Mouse (Mus musculus) midbrain, postnatal 0 days (tissue): ENCODE results near the gene Vwa2. TPM values are rescaled to one million over a fixed set of nuclear protein-coding genes. Genes with fewer than 3 reads are reported as not detected.

Experiments
- ATAC-seq: fragments of 200-750 bp; cut with Nextera tagmentation; 2 replicates; pipeline ENCODE4 v1.8.0; 2017; ENCODE audit warnings: moderate number of reproducible peaks, mild to moderate bottlenecking, moderate TSS enrichment, moderate library complexity; ENCODE audit not compliant: low FRiP score
- DNase-seq: peaks from one replicate; pipeline ENCODE4 v3.0.0-alpha.2; 2015; ENCODE audit warnings: low spot score
- H3K27ac ChIP-seq: fragments of 300-500 bp; sonication (generic); 2 replicates; pipeline ENCODE4 v1.5.1; 2014; ENCODE audit warnings: low read depth, mild to moderate bottlenecking, low read length, mixed read lengths
- H3K27me3 ChIP-seq: fragments of 300-500 bp; sonication (generic); 2 replicates; pipeline ENCODE4 v1.6.1; 2014; ENCODE audit warnings: low read length, control low read depth, mixed read lengths; ENCODE audit not compliant: insufficient read depth
- H3K36me3 ChIP-seq: fragments of 300-500 bp; sonication (generic); 2 replicates; pipeline ENCODE4 v1.6.1; 2014; ENCODE audit warnings: low read length, control low read depth, mixed read lengths; ENCODE audit not compliant: insufficient read depth
- H3K4me1 ChIP-seq: fragments of 300-500 bp; sonication (generic); 2 replicates; pipeline ENCODE4 v1.6.1; 2014; ENCODE audit warnings: mild to moderate bottlenecking, control low read depth, antibody characterized with exemption, low read length, mixed read lengths; ENCODE audit not compliant: insufficient read depth
- H3K4me2 ChIP-seq: fragments of 300-500 bp; sonication (generic); 2 replicates; pipeline ENCODE4 v1.6.1; 2014; ENCODE audit warnings: low read depth, mild to moderate bottlenecking, low read length, mixed read lengths; ENCODE audit not compliant: poor library complexity, severe bottlenecking
- H3K4me3 ChIP-seq: fragments of 300-500 bp; sonication (generic); 2 replicates; pipeline ENCODE4 v1.5.1; 2014; ENCODE audit warnings: low read depth, mild to moderate bottlenecking, low read length, moderate library complexity
- H3K9ac ChIP-seq: fragments of 300-500 bp; sonication (generic); replicated peaks from 2 replicates; pipeline ENCODE4 v1.6.1; 2014; ENCODE audit warnings: mild to moderate bottlenecking, low read length, moderate library complexity, mixed read lengths; ENCODE audit not compliant: poor library complexity, severe bottlenecking
- H3K9me3 ChIP-seq: fragments of 300-500 bp; sonication (generic); 2 replicates; pipeline ENCODE4 v1.6.1; 2016; ENCODE audit warnings: low read length, control low read depth
- CTCF ChIP-seq: IDR thresholded peaks from 2 replicates; pipeline ENCODE4 v1.5.1; 2016; ENCODE audit warnings: antibody characterized with exemption, mild to moderate bottlenecking
- WGBS: fragments of 180-500 bp; shearing (Covaris S2); extraction: QIAGEN DNeasy Blood & Tissue Kit; methylation state at CpG from one replicate; pipeline ENCODE4 v1.1.7; 2014; 5-methylcytosine and 5-hydroxymethylcytosine counted together
- polyA plus RNA-seq: library from polyadenylated mRNA; unstranded; fragments of >200 nt; fragmentation: Nextera tagmentation; extraction: Ambion mirVana; gene quantifications from 2 replicates; pipeline ENCODE4 v1.2.1, GENCODE M21; 2015
- total RNA-seq: library from RNA; depleted of rRNA; stranded (reverse); fragments of >200 nt; gene quantifications from 2 replicates; pipeline ENCODE4 v1.2.3, GENCODE M21; 2014

Gene Vwa2
- total and polyA plus RNA-seq, 2 experiments from 2014 or later, result 0.68 to 0.77 TPM

DNA sequence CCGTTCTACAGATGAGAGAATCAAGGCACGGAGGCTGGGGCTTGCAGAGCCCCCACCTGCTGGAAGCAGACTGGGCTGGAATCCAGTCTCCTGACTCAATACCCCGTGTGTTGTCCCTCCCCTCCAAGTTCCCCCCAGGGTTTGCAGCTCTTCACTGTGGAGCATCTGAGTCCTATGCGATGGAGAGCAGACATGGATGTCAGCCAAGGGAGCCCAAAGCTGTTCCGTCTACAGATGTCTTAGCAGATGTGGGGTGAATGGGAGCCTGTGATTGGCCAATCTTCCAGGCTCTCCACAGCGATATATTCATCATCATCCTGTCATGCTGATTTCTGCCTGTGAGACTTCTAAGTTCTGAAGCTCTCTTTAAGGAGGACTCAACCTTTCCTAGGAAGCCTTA lies 3.3 kb downstream of the Vwa2 start:
- Histone ChIP-seq H3K27me3 (peaks cover 41% of the 10 kb centered on the region), H3K27ac (no peak overlapping the region), H3K9ac (no peak overlapping the region), H3K4me2 (no peak overlapping the region), H3K9me3 (no peaks in the 10 kb centered on the region), H3K4me1 (peaks cover 7% of the 10 kb centered on the region; the same call in 1 of the 2 replicates), H3K36me3 (no peaks in the 10 kb centered on the region), H3K4me3 (no peak overlapping the region)
- TF ChIP-seq CTCF, result no peak
- ATAC-seq, result no peak
- WGBS, result 53% methylated on average over 6 of the region's 6 CpGs
- peak; percentile 12 for DNase-seq

DNA sequence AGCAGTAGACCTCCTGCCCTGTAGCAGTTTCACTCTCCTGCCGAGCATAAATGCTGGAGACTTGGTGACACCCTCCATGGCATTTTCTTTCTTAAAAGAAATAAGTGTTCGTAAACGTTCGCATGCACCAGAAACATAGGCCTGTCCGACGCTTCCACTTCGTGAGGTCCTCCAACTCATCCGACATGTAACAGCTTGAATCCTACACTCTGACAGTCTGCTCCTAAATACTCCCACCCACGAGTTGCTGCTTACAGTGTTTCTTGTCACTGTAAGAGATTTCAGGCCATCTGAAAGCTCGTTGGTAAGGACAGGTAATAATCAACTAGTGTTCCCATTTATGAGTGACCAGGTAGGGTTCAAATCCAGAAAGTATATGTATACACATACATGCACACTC lies 13.8 kb downstream of the Vwa2 start:
- WGBS, result 82% methylated on average over 10 of the region's 10 CpGs
- Histone ChIP-seq H3K36me3 (no peaks in the 10 kb centered on the region), H3K4me2 (no peak overlapping the region), H3K27me3 (no peaks in the 10 kb centered on the region), H3K4me3 (no peak overlapping the region), H3K9me3 (no peaks in the 10 kb centered on the region), H3K4me1 (no peaks in the 10 kb centered on the region), H3K27ac (no peak overlapping the region), H3K9ac (no peak overlapping the region)
- DNase-seq (no peak), ATAC-seq (no peak)
- no peak for TF ChIP-seq CTCF

DNA sequence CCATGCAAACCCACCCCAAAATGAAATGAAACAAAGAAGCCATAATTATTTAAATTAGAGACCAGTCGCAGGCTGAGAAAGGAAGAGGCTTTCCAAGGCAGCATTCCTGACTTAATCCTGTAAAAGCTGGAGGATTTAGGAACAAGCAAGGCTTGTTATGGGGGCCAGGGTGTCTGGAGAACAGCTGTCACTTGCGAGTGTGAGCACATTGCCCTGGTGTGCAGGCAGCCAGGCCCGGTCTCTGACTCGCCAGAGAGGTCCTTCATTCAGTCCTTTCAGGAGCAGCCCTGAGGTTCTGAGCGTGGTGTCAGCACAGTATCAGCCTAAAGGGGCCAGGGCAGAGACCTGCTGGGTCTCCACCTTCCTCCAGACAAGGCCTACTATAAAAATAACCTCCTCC lies 14.6 kb downstream of the Vwa2 start:
- no peak overlapping the region for H3K4me2 ChIP-seq
- no peak overlapping the region for H3K27ac ChIP-seq
- H3K27me3 ChIP-seq, result no peaks in the 10 kb centered on the region
- 35% methylated on average over 5 of the region's 5 CpGs for WGBS
- H3K36me3 ChIP-seq, result no peaks in the 10 kb centered on the region
- DNase-seq (no peak), ATAC-seq (no peak)
- H3K9me3 ChIP-seq, result no peaks in the 10 kb centered on the region
- no peak overlapping the region for H3K9ac ChIP-seq
- no peaks in the 10 kb centered on the region for H3K4me1 ChIP-seq
- H3K4me3 ChIP-seq, result no peak overlapping the region
- no peak for TF ChIP-seq CTCF

DNA sequence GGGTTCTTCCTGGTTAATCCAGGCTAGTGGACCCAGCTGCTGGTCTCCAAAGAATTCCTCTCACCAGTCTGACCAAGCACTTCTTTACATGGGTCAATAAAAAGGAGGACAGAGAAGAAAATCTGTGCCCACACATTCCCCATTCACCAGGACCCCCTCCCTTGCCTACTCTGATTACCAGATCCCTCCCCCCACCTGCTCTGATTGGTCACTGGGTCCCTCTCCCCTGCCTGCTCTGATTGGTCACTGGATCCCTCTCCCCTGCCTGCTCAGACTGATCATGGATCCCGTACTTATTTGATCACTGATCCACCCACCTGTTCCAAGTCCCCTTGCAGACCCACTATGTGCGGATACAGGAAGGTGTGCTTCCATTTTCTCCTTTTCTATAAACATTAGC lies 17.4 kb downstream of the Vwa2 start:
- H3K4me2 ChIP-seq, result no peak overlapping the region
- no peaks in the 10 kb centered on the region for H3K9me3 ChIP-seq
- no peaks in the 10 kb centered on the region for H3K36me3 ChIP-seq
- ATAC-seq (no peak), DNase-seq (no peak)
- H3K27ac ChIP-seq, result no peak overlapping the region
- no peaks in the 10 kb centered on the region for H3K27me3 ChIP-seq
- WGBS, result 61% methylated on average over 2 of the region's 2 CpGs
- no peak overlapping the region for H3K4me3 ChIP-seq
- H3K4me1 ChIP-seq, result no peaks in the 10 kb centered on the region
- no peak for TF ChIP-seq CTCF
- H3K9ac ChIP-seq, result no peak overlapping the region

DNA sequence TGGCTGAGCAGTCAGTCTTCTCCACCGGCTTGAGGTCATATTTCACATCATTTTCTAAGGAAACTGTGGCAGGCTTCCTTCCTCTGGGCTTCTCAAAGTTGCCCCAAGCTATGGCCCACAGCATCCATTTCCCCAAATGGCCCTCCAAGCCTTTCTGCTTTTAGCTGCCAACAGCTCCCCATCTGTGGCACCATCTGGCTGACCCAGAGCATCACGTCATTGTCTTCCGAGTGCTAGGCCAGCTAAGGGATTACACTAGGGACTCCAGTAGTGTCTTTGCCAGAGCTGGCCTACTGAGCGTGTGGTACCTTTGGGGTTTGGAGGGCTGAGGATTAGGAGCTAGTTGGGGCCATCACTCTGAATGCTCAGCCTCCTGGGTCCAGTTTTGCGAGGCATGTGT lies 18.5 kb downstream of the Vwa2 start:
- Histone ChIP-seq H3K27ac (no peak overlapping the region), H3K4me2 (no peak overlapping the region), H3K27me3 (no peaks in the 10 kb centered on the region), H3K4me3 (no peak overlapping the region), H3K36me3 (no peaks in the 10 kb centered on the region), H3K4me1 (no peaks in the 10 kb centered on the region), H3K9ac (no peak overlapping the region), H3K9me3 (no peaks in the 10 kb centered on the region)
- TF ChIP-seq CTCF, result no peak
- WGBS, result 81% methylated on average over 5 of the region's 5 CpGs
- DNase-seq, result peak; percentile 47
- no peak for ATAC-seq

DNA sequence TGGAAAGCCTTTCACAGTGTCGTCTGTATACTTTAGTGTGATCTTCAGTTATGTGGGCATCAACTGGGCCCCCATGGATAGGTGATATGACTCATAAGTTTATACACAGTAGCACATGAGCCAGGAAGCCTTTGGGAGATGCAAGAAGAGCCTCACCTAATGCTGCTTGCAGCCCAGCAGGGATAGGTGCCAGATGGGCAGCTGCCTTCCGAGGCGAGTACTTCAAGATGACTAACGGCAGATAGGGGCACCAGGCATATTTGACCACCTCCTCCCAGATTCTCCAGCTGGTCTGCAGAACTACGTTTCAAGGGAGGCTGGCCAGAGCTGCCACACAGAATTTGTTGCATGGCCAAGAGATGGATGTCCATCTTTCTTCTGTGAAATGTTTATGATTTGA lies 19.3 kb downstream of the Vwa2 start:
- no peak for TF ChIP-seq CTCF
- Histone ChIP-seq H3K27ac (no peak overlapping the region), H3K9me3 (no peaks in the 10 kb centered on the region), H3K36me3 (no peaks in the 10 kb centered on the region), H3K9ac (no peak overlapping the region), H3K27me3 (no peaks in the 10 kb centered on the region), H3K4me2 (no peak overlapping the region), H3K4me1 (no peaks in the 10 kb centered on the region), H3K4me3 (no peak overlapping the region)
- ATAC-seq, result no peak
- 87% methylated on average over 5 of the region's 5 CpGs for WGBS
- DNase-seq, result no peak
